Mouse (Mus musculus) heart, adult 2 months (tissue): Measurements from ENCODE around the gene Ss18l1. TPM values are rescaled to one million over a fixed set of nuclear protein-coding genes. Genes with fewer than 3 reads are reported as not detected.

Experiments
- DNase-seq, 2 experiments: peaks; one replicate each; pipeline ENCODE4 v3.0.0; 2021
- H3K27ac ChIP-seq: fragments of 200-600 bp; 2 replicates; pipeline ENCODE4 v1.8.1; 2022
- H3K27me3 ChIP-seq: fragments of 200-500 bp; 2 replicates; pipeline ENCODE4 v1.6.1; 2012; ENCODE audit warnings: mild to moderate bottlenecking, low read length, inconsistent platforms, mixed read lengths; ENCODE audit not compliant: control insufficient read depth, insufficient read depth
- H3K36me3 ChIP-seq: fragments of 200-500 bp; 2 replicates; pipeline ENCODE4 v1.6.1; 2012; ENCODE audit warnings: low read length, inconsistent platforms; ENCODE audit not compliant: control insufficient read depth, insufficient read depth
- H3K4me1 ChIP-seq: fragments of 200-500 bp; 2 replicates; pipeline ENCODE4 v1.6.1; 2011; ENCODE audit warnings: low read length; ENCODE audit not compliant: control insufficient read depth, insufficient read depth
- H3K4me3 ChIP-seq: fragments of 200-600 bp; 2 replicates; pipeline ENCODE4 v1.8.1; 2022
- H3K79me2 ChIP-seq: fragments of 200-500 bp; replicated peaks from 2 replicates; pipeline ENCODE4 v1.6.1; 2012; ENCODE audit warnings: mild to moderate bottlenecking, inconsistent platforms, low read length, moderate library complexity, mixed read lengths; ENCODE audit not compliant: control insufficient read depth, insufficient read depth
- H3K9ac ChIP-seq: fragments of 200-500 bp; 2 replicates; pipeline ENCODE4 v1.6.1; 2012; ENCODE audit warnings: low read depth, mild to moderate bottlenecking, control low read depth, inconsistent platforms, low read length, mixed read lengths
- CTCF ChIP-seq: fragments of 200-600 bp; IDR thresholded peaks from 2 replicates; pipeline ENCODE4 v1.8.1; 2022; ENCODE audit warnings: antibody characterized with exemption, mild to moderate bottlenecking, moderate library complexity
- EP300 ChIP-seq: fragments of 200-500 bp; IDR thresholded peaks from 2 replicates; pipeline ENCODE4 v1.6.1; 2011; ENCODE audit warnings: low read depth, low read length, control low read depth; ENCODE audit not compliant: insufficient read depth
- POLR2A ChIP-seq: fragments of 200-500 bp; IDR thresholded peaks from 2 replicates; pipeline ENCODE4 v1.6.1; 2011; ENCODE audit warnings: mild to moderate bottlenecking, low read depth, low read length, control low read depth; ENCODE audit not compliant: insufficient read depth
- WGBS: fragments of 180-500 bp; shearing (Covaris S2); methylation state at CpG from one replicate; pipeline ENCODE4 v1.1.7; 2018; 5-methylcytosine and 5-hydroxymethylcytosine counted together
- intact Hi-C: fragments of 180-260 bp; cut with DNase I; formaldehyde crosslinking; loops from one replicate; pipeline ENCODE4 v1.15.1; 2025
- long read RNA-seq: library from polyadenylated mRNA; stranded (forward); transcript quantifications from one replicate; pipeline ENCODE4 v2.0.0, GENCODE M21; 2021
- polyA plus RNA-seq: library from polyadenylated mRNA; depleted of rRNA; stranded (reverse); fragments of >200 nt; gene quantifications from 2 replicates; pipeline ENCODE4 v1.2.3, GENCODE M21; 2012; rRNA removed
- total RNA-seq, 2 experiments: library from RNA; stranded (reverse); gene quantifications; 2 replicates each; pipeline ENCODE4 v1.2.3; 2021

The Ss18l1 gene
- 1 to 10 TPM; 1.9 to 2.0 TPM for total RNA-seq
- 3.8 and 5.2 TPM in 2 replicates for polyA plus RNA-seq
- long read RNA-seq, full-length matches to known transcripts = 5 of 8 reads
- long read RNA-seq, partial matches to known transcripts = 0 of 8 reads
- long read RNA-seq, other reads (novel, unspliced or antisense) = 3 of 8 reads

DNA sequence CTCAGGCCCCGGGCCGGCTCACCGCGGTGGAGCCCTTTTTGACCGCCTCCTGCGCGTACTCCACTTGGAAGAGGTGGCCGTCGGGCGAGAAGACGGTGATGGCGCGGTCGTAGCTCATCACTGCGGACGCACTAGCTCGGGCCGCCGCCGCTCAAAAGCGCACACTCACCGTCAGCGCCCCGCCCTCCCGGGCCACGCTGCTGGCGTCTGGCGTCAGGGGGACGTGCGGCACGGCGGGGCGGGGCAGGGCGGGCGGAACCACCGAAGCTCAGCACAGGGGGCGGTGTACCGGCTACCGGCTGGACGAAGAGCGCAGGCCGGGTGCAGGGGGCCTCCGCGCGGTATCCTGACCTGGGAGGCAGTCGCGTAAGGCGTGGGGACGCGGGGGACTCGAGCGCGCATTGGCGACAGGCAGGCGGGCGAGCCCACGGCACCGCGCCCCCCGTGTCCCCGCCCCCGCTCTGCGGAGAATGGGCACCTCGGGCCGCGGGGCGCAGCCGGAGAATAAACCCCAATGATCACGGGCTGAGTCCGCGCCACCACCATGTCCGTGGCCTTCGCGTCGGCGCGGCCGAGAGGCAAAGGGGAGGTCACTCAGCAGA is at the start of gene Ss18l1, which contains the start of gene Psma7:
Gene Ss18l1, plus strand, starts transcription at position 254 of the 602 bp plus-strand sequence.
Gene Psma7, minus strand, starts transcription at position 178 of the 602 bp plus-strand sequence.
- H3K4me1 ChIP-seq = peaks cover 6% of the 10 kb centered on the region
- under 1% methylated on average over 76 of the region's 78 CpGs for whole genome bisulfite sequencing
- intact Hi-C loops = loop anchor here (1.0 kb wide), 1 partner anchor 65 kb away; no protein-coding TSS in a partner anchor

DNA sequence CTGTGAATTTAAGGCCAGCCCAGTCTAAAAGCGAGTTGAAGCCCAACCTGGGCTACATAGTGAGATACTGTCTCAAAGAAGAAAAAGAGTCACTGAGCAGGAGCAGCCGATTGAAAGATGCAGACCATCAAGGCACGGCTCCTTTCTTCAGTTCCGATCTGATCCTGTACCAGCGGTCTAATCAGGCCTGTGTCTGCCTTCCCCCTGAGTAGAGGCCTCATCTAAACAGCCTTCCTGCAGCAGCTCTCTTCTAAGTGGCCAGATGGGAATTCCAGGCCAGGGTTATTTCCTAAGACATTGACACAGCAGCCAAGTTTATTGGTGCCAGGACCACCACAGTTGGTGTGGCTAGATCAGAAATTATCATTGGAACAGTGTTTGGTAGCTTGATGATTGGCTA is 49.2 kb upstream of the Ss18l1 start:
- H3K36me3 ChIP-seq = no peaks in the 10 kb centered on the region

More for the DNA sequence above, at the start of gene Ss18l1, which contains the start of gene Psma7:
- peaks cover 4% of the 10 kb centered on the region for H3K79me2 ChIP-seq
- peak; percentile 93 for DNase-seq
- TF ChIP-seq CTCF (peak; percentile 60), EP300 (no peak), POLR2A (peak; percentile 69)
- peak within 1 kb of the TSS; percentile 98 for H3K9ac ChIP-seq
- peak within 1 kb of the TSS; percentile 73 for H3K4me3 ChIP-seq
- no peaks in the 10 kb centered on the region for H3K27me3 ChIP-seq
- H3K36me3 ChIP-seq = no peaks in the 10 kb centered on the region
- peak within 1 kb of the TSS; percentile 95 for H3K27ac ChIP-seq

DNA sequence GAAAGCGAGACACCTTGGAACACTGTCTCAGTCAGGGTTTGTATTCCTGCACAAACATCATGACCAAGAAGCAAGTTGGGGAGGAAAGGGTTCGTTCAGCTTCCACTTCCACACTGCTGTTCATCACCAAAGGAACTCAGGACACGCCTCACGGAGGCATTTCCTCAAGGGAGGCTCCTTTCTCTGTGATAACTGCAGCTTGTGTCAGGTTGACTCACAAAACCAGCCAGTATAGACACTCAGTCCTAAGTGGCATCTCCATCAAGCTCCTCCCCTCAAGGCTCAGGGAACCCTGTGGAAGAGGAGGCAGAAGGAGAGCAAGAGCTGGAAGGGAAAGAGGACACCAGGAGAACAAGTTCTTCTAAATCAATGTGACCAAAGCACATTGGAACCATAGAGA is 43.9 kb upstream of the Ss18l1 start:
- H3K27ac ChIP-seq = no peak overlapping the region
- no peaks in the 10 kb centered on the region for H3K36me3 ChIP-seq
- no peak overlapping the region for H3K9ac ChIP-seq
- intact Hi-C loops = no loop called here
- no peaks in the 10 kb centered on the region for H3K27me3 ChIP-seq
- H3K4me3 ChIP-seq = no peak overlapping the region
- 50% methylated on average over 4 of the region's 4 CpGs for WGBS
- no peaks in the 10 kb centered on the region for H3K79me2 ChIP-seq
- no peaks in the 10 kb centered on the region for H3K4me1 ChIP-seq
- no peak for TF ChIP-seq CTCF
- TF ChIP-seq EP300 = no peak
- TF ChIP-seq POLR2A = no peak
- no peak for DNase-seq

More for the DNA sequence above, 49.2 kb upstream of the Ss18l1 start:
- H3K79me2 ChIP-seq = no peaks in the 10 kb centered on the region
- TF ChIP-seq POLR2A = no peak
- no peak for TF ChIP-seq EP300
- no peak for DNase-seq
- H3K9ac ChIP-seq = no peak overlapping the region
- intact Hi-C loops = no loop called here
- 84% methylated on average over 5 of the region's 5 CpGs for WGBS
- H3K4me3 ChIP-seq = no peak overlapping the region
- H3K27me3 ChIP-seq = no peaks in the 10 kb centered on the region
- no peak overlapping the region for H3K27ac ChIP-seq
- H3K4me1 ChIP-seq = no peaks in the 10 kb centered on the region

DNA sequence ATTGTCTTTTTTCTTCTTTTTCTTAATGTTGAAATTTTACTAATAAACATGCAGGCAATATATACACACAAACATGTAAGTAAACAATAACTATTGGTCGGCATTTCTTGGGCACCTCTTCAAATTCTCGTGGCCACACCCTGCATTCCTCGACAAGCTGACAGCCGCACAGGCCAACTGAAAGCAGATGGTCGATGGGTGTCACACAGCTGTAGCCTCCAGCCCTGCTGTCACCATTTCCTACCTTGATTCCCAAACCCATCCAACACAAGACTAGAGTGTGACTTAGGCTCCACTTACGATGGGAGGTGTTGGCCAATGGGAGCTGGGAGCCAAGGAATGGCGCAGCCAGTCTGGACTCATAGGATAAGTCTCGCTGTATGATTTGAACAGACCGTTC is 40.7 kb upstream of the Ss18l1 start:
- H3K4me1 ChIP-seq = no peaks in the 10 kb centered on the region
- DNase-seq = no peak
- TF ChIP-seq EP300 (no peak), POLR2A (no peak), CTCF (no peak)
- H3K36me3 ChIP-seq = no peaks in the 10 kb centered on the region
- WGBS = 89% methylated on average over 9 of the region's 9 CpGs
- H3K9ac ChIP-seq = no peak overlapping the region
- intact Hi-C loops = no loop called here
- H3K79me2 ChIP-seq = no peaks in the 10 kb centered on the region
- H3K4me3 ChIP-seq = no peak overlapping the region
- no peaks in the 10 kb centered on the region for H3K27me3 ChIP-seq
- no peak overlapping the region for H3K27ac ChIP-seq

DNA sequence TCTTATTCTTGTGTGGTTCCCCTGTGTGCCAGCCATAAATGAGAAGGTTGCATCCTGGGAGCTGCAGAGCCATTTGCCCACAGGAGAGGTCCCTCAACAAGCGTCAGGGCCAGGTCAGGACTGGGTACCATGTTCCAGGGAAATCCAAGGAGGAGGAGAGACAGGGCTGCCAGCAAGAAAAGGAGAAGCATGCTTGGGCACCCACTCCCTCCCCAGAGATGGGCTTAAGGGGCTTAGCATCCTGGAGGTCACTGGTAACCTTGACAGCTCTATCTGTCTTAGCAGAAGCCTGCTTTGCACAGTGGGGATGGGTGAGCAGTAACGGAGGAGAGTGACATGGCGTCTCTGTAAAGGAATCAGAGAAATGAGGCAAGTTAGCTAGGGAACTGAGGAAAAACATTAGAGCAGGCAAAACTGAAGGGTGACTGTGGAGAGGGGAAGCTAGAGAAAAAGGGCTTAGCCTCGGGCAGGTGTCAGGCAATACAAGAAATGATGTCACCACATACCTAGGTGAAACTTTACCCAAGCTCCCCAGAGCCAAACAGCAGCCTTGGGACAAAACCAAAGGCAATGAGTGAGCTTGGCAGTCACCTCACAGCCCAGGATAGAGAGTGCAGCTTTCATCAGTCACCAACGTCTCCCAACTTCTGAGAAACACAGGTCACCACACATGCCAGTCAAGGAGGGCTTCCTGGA is 36.5 kb upstream of the Ss18l1 start:
- DNase-seq = no peak
- 53% methylated on average over 5 of the region's 5 CpGs for WGBS
- Histone ChIP-seq H3K27ac (no peak overlapping the region), H3K9ac (no peak overlapping the region), H3K4me3 (no peak overlapping the region), H3K36me3 (no peaks in the 10 kb centered on the region), H3K79me2 (no peaks in the 10 kb centered on the region), H3K27me3 (no peaks in the 10 kb centered on the region), H3K4me1 (no peaks in the 10 kb centered on the region)
- TF ChIP-seq EP300 (no peak), CTCF (no peak), POLR2A (no peak)
- intact Hi-C loops = no loop called here

DNA sequence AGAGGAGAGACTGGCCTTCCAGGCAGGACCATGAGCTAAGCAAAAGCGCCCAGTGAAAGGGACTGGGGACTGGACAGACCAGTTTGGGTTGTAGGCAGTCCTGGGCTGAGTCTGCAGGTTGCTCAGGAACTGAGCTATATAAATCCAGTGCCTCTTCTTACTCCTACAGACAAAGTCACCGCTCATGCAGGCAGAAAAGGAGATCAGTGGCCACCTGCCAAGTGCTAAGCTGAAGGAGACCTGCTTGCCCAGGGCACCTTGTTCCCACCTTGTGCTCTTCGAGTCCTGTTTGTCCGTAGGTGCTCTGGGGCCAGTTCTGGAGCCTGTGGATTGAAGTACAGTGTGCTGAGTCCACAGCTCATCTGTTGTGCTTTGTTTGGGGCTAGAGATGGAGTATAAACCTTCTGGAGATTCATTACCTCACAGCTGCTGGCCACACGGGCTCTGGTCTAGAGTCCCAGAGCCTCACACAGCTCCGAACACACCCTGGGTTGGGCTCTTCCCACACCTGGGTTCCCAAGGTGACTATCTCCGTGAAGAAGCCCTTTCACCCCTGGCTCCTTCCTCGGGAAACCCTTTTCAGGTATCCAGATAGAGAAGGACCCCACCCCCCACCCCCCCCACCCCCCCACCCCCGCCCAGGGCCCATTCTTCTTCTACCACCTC is 35.8 kb upstream of the Ss18l1 start:
- WGBS = 36% methylated on average over 9 of the region's 9 CpGs
- Histone ChIP-seq H3K9ac (no peak overlapping the region), H3K4me3 (no peak overlapping the region), H3K4me1 (no peaks in the 10 kb centered on the region), H3K36me3 (no peaks in the 10 kb centered on the region), H3K79me2 (no peaks in the 10 kb centered on the region), H3K27me3 (no peaks in the 10 kb centered on the region), H3K27ac (no peak overlapping the region)
- no peak for TF ChIP-seq POLR2A
- no peak for DNase-seq
- intact Hi-C loops = no loop called here
